Mouse (Mus musculus): Measurements from ENCODE around the gene Ncf1. TPM values are rescaled to one million over a fixed set of nuclear protein-coding genes. Genes with fewer than 3 reads are reported as not detected.

Gene Ncf1
- total and polyA plus RNA-seq, 2 experiments from 2014 or later, result 2.3 to 4.9 TPM

DNA sequence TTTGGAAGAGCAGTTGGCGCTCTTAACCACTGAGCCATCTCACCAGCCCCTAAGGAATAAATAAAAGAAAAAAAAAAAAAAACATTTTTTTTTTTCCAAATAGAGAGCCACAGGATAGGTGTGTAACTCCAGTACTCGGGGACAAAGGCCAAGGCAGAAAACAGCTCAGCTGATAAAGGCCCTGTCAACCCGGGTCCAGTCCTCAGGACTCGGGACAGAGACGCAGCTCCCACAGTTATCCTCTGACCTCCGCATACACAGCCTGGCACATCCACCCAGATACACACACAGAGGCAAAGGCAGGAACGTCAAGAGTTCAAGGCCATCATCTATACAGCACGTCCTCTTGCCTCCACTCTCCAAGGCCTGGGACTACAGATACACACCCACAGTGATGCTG, 59.3 kb downstream of the Ncf1 start:
- TF ChIP-seq CTCF (IDR thresholded peaks at IDR 0.05; ENCODE audit: low read depth), result no peak
- Histone ChIP-seq H3K4me3 (ENCODE audit: low read length) (no peak overlapping the region), H3K9me3 (ENCODE audit: low read length) (no peaks in the 10 kb centered on the region), H3K4me1 (ENCODE audit: insufficient read depth, low read length) (no peaks in the 10 kb centered on the region), H3K27me3 (ENCODE audit: insufficient read depth, low read length) (no peaks in the 10 kb centered on the region), H3K9ac (replicated peaks; ENCODE audit: low read length) (no peak overlapping the region), H3K4me2 (ENCODE audit: low read depth, low read length) (no peak overlapping the region), H3K27ac (no peak overlapping the region), H3K36me3 (ENCODE audit: insufficient read depth, low read length) (no peaks in the 10 kb centered on the region)
- ATAC-seq (no peak), DNase-seq (ENCODE audit: low spot score) (no peak)
- 95% methylated on average over 8 of the region's 8 CpGs for WGBS

Other genes starting within 250 kb of the Ncf1 start
- gene Castor2, start 129.9 kb downstream of the Ncf1 start, total RNA-seq (2014; rRNA removed), result 27.4 and 27.5 TPM in 2 replicates
- gene Castor2, start 129.9 kb downstream of the Ncf1 start, polyA plus RNA-seq (2015; fragmentation: Nextera tagmentation; extraction: Ambion mirVana), result 21.1 and 21.8 TPM in 2 replicates
- 20.6 and 23.0 TPM in 2 replicates for gene Rcc1l, start 52.9 kb downstream of the Ncf1 start, total RNA-seq (2014; rRNA removed)
- gene Rcc1l, start 52.9 kb downstream of the Ncf1 start, polyA plus RNA-seq (2015; fragmentation: Nextera tagmentation; extraction: Ambion mirVana), result 21.5 and 21.7 TPM in 2 replicates
- 14.6 and 19.7 TPM in 2 replicates for gene Gtf2ird2, start 45.6 kb downstream of the Ncf1 start, total RNA-seq (2014; rRNA removed)
- 11.6 and 12.6 TPM in 2 replicates for gene Gtf2ird2, start 45.6 kb downstream of the Ncf1 start, polyA plus RNA-seq (2015; fragmentation: Nextera tagmentation; extraction: Ambion mirVana)
- gene Gtf2i, start 85.1 kb upstream of the Ncf1 start, total RNA-seq (2014; rRNA removed), result 103 and 115 TPM in 2 replicates
- gene Gtf2i, start 85.1 kb upstream of the Ncf1 start, polyA plus RNA-seq (2015; fragmentation: Nextera tagmentation; extraction: Ambion mirVana), result 85.6 and 86.1 TPM in 2 replicates
- gene Gtf2ird1, start 227.1 kb upstream of the Ncf1 start, total RNA-seq (2014; rRNA removed), result 46.4 and 54.4 TPM in 2 replicates
- 52.7 and 57.7 TPM in 2 replicates for gene Gtf2ird1, start 227.1 kb upstream of the Ncf1 start, polyA plus RNA-seq (2015; fragmentation: Nextera tagmentation; extraction: Ambion mirVana)